Mouse (Mus musculus) myocyte (in vitro differentiated cells): ENCODE measurements around the gene Snx10. TPM values are rescaled to one million over a fixed set of nuclear protein-coding genes. Genes with fewer than 3 reads are reported as not detected.

Source experiments
- H3K27me3 ChIP-seq: one replicate; pipeline ENCODE4 v1.6.1; 2011; ENCODE audit not compliant: control insufficient read depth, insufficient read depth, insufficient read length
- H3K36me3 ChIP-seq: one replicate; pipeline ENCODE4 v1.6.1; 2011; ENCODE audit not compliant: control insufficient read depth, insufficient read depth
- H3K4me2 ChIP-seq: one replicate; pipeline ENCODE4 v1.6.1; 2011; ENCODE audit warnings: low read depth, control low read depth
- H3K4me3 ChIP-seq: one replicate; pipeline ENCODE4 v1.5.1; 2011; ENCODE audit warnings: mild to moderate bottlenecking, control low read depth, moderate library complexity
- H3K79me2 ChIP-seq: one replicate; pipeline ENCODE4 v1.6.1; 2011; ENCODE audit not compliant: control insufficient read depth, insufficient read depth
- H3ac ChIP-seq: one replicate; pipeline ENCODE4 v1.6.1; 2011; ENCODE audit not compliant: control insufficient read depth, insufficient read length
- CEBPB ChIP-seq: IDR thresholded peaks from 2 replicates; pipeline ENCODE4 v1.6.1; 2011; ENCODE audit warnings: mild to moderate bottlenecking, moderate library complexity; ENCODE audit not compliant: poor library complexity, insufficient read depth, severe bottlenecking
- E2F4 ChIP-seq: IDR thresholded peaks from one replicate; pipeline ENCODE4 v1.6.1; 2011; ENCODE audit warnings: mild to moderate bottlenecking, control low read depth, moderate library complexity; ENCODE audit not compliant: insufficient read depth
- MAX ChIP-seq: IDR thresholded peaks from one replicate; pipeline ENCODE4 v1.6.1; 2011; ENCODE audit warnings: low read depth, mild to moderate bottlenecking, control low read depth
- MYOD1 ChIP-seq, 3 experiments: IDR thresholded peaks; one replicate each; pipeline ENCODE4 v1.6.1; 2011; ENCODE audit warnings: control low read depth in 2 of 3, low read depth in 2 of 3, mild to moderate bottlenecking in 2 of 3, moderate library complexity in 1 of 3; ENCODE audit not compliant: insufficient read length in 2 of 3, control insufficient read depth in 1 of 3
- MYOG ChIP-seq, 3 experiments: IDR thresholded peaks; one replicate each; pipeline ENCODE4 v1.6.1; 2011; ENCODE audit warnings: control low read depth in 2 of 3, low read depth in 2 of 3, mild to moderate bottlenecking in 2 of 3; ENCODE audit not compliant: insufficient read length in 2 of 3, control insufficient read depth in 1 of 3, insufficient read depth in 1 of 3
- POLR2A ChIP-seq: IDR thresholded peaks from one replicate; pipeline ENCODE4 v1.6.1; 2011; ENCODE audit warnings: low read depth, mild to moderate bottlenecking, control low read depth, moderate library complexity; ENCODE audit not compliant: insufficient read length
- POLR2AphosphoS2 ChIP-seq: IDR thresholded peaks from one replicate; pipeline ENCODE4 v1.6.1; 2011; ENCODE audit warnings: low read depth, control low read depth; ENCODE audit not compliant: insufficient read length
- REST ChIP-seq: IDR thresholded peaks from one replicate; pipeline ENCODE4 v1.6.1; 2011; ENCODE audit warnings: mild to moderate bottlenecking, control low read depth, moderate library complexity; ENCODE audit not compliant: insufficient read depth, insufficient read length
- SRF ChIP-seq: IDR thresholded peaks from one replicate; pipeline ENCODE4 v1.6.1; 2011; ENCODE audit warnings: low read depth; ENCODE audit not compliant: control insufficient read depth, insufficient read length
- TCF12 ChIP-seq: IDR thresholded peaks from one replicate; pipeline ENCODE4 v1.6.1; 2011; ENCODE audit warnings: mild to moderate bottlenecking, control low read depth; ENCODE audit not compliant: poor library complexity, insufficient read depth, severe bottlenecking
- TCF3 ChIP-seq: IDR thresholded peaks from one replicate; pipeline ENCODE4 v1.6.1; 2011; ENCODE audit warnings: low read depth, control low read depth; ENCODE audit not compliant: insufficient read length
- USF1 ChIP-seq: IDR thresholded peaks from one replicate; pipeline ENCODE4 v1.6.1; 2011; ENCODE audit warnings: low read depth, mild to moderate bottlenecking, control low read depth, moderate library complexity
- polyA plus RNA-seq: library from polyadenylated mRNA; unstranded; fragments of >200 nt; fragmentation: generic; extraction: Trizol; gene quantifications from one replicate; pipeline ENCODE4 v1.2.1, GENCODE M21; 2012; ENCODE audit warnings: missing spikeins

The Snx10 gene
- polyA plus RNA-seq, 1 experiment: 3.3 TPM

DNA sequence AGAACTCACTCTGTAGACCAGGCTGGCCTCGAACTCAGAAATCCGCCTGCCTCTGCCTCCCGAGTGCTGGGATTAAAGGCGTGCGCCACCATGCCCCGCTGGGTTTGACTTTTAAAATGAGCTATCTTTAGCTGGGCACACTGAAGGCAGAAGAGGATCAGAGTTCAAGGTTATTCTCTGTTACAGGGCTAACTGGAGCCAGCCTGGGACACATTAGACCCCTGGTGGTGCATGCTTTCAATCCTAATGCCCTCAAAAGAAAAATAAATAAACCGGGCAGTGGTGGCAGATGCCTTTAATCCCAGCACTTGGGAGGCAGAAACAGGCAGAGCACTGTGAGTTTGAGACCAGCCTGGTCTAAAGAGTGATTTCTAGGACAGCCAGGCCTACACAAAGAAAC lies 8.8 kb upstream of the Snx10 start:
- H3K4me3 ChIP-seq: no peak overlapping the region
- TF ChIP-seq MYOD1 (IDR thresholded peaks at IDR 0.05; ENCODE audit: control insufficient read depth in 1 of 3, insufficient read length in 2 of 3, low read depth in 2 of 3): no peak
- TF ChIP-seq POLR2AphosphoS2: no peak
- TF ChIP-seq SRF: no peak
- no peak for TF ChIP-seq MAX
- no peak for TF ChIP-seq USF1
- TF ChIP-seq E2F4: no peak
- TF ChIP-seq TCF12: no peak
- no peak for TF ChIP-seq POLR2A
- TF ChIP-seq TCF3: no peak
- TF ChIP-seq MYOG (IDR thresholded peaks at IDR 0.05; ENCODE audit: control insufficient read depth in 1 of 3, insufficient read depth in 1 of 3, insufficient read length in 2 of 3, low read depth in 2 of 3): no peak
- no peak for TF ChIP-seq CEBPB
- no peak for TF ChIP-seq REST
- H3K79me2 ChIP-seq: no peaks in the 10 kb centered on the region
- H3K36me3 ChIP-seq: no peaks in the 10 kb centered on the region
- no peaks in the 10 kb centered on the region for H3K27me3 ChIP-seq
- no peak overlapping the region for H3K4me2 ChIP-seq
- H3ac ChIP-seq: no peak overlapping the region

DNA sequence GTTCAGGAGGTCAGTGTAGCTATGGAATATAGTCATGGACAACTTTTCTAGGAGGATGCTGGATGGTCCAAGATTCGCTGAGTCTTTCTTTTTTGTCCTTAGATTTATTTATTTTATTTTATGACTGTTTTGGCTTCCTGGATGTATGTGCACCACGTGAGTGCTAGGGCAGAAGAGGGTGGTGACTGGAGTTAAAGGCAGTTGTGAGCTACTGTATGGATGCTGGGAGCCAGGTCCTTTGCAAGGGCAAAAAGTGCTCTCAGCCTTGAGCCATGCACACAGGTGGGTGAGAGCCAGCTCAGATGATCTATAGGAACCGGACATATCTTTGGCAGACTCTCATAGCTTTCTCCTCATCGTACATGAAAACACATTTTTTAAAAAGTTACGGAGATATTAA lies 391 bp upstream of the Snx10 start:
- Histone ChIP-seq H3K4me3 (peak overlapping the region; percentile 34), H3ac (peak overlapping the region; percentile 45), H3K79me2 (no peaks in the 10 kb centered on the region), H3K4me2 (peak overlapping the region; percentile 74), H3K27me3 (no peaks in the 10 kb centered on the region), H3K36me3 (no peaks in the 10 kb centered on the region)
- TF ChIP-seq TCF12 (no peak), TCF3 (no peak), POLR2AphosphoS2 (no peak), MYOD1 (IDR thresholded peaks at IDR 0.05; ENCODE audit: control insufficient read depth in 1 of 3, insufficient read length in 2 of 3, low read depth in 2 of 3) (no peak), SRF (no peak), REST (no peak), MAX (no peak), USF1 (no peak), POLR2A (no peak), MYOG (IDR thresholded peaks at IDR 0.05; ENCODE audit: control insufficient read depth in 1 of 3, insufficient read depth in 1 of 3, insufficient read length in 2 of 3, low read depth in 2 of 3) (no peak), CEBPB (no peak), E2F4 (no peak)

DNA sequence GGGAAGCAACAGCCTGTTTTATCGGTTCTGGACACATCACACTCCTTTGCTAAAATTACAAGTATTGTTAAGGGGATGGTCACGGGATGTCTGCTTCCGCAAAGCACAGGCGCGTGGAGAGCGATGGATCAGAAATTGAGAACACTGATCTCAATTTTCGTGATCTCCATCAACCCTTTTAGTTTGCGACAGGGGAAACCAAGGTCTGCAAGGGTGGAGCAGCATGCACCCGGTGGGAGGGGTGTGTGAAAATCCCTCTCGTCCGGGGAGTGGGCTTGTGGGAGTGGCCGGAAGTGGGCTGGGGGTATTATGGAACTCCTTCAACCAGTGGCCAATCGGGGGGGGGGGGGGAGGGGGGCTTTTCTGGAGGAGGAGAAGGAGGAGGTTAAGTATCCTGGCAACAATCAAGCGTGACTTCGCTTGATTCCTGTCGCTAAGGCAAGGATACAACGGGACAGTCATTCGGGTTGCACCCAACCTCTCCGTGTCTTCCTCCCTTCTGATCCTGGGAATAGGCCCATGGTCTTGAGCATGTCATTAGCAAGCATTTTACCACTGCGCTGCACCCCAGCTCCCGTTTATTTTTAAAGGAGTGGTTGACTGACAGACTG lies 725 bp downstream of the Snx10 start:
- TF ChIP-seq MAX: no peak
- Histone ChIP-seq H3K79me2 (no peaks in the 10 kb centered on the region), H3K4me2 (peak overlapping the region; percentile 90), H3K36me3 (no peaks in the 10 kb centered on the region), H3ac (peak overlapping the region; percentile 45), H3K27me3 (no peaks in the 10 kb centered on the region), H3K4me3 (peak overlapping the region; percentile 34)

DNA sequence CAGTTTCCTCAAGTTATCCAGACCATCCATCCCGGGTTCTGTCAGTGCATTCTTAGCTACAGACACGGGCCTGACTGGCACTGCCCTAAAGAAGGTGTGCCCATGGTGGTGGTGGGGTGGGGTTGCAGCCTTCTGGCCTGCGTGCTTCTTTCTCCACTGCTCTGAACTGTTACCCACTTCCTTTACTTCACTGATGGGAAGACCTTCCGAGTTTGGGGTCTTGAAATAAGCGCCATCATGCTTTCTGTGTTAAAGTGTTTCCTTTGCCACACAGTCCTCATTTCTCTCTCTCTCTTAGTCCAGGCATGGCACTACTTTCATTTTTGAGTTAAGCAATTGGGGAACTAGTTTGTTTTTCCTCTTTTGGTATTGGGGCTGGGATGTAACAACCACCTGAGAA lies 1.3 kb downstream of the Snx10 start:
- Histone ChIP-seq H3K4me2 (peak overlapping the region; percentile 90), H3ac (no peak overlapping the region), H3K79me2 (no peaks in the 10 kb centered on the region), H3K27me3 (no peaks in the 10 kb centered on the region), H3K36me3 (no peaks in the 10 kb centered on the region), H3K4me3 (peak overlapping the region; percentile 34)
- TF ChIP-seq CEBPB (no peak), MYOD1 (IDR thresholded peaks at IDR 0.05; ENCODE audit: control insufficient read depth in 1 of 3, insufficient read length in 2 of 3, low read depth in 2 of 3) (no peak), MAX (no peak), MYOG (IDR thresholded peaks at IDR 0.05; ENCODE audit: control insufficient read depth in 1 of 3, insufficient read depth in 1 of 3, insufficient read length in 2 of 3, low read depth in 2 of 3) (no peak), TCF3 (no peak), POLR2AphosphoS2 (no peak), SRF (no peak), POLR2A (no peak), E2F4 (no peak), USF1 (no peak), REST (no peak), TCF12 (no peak)

DNA sequence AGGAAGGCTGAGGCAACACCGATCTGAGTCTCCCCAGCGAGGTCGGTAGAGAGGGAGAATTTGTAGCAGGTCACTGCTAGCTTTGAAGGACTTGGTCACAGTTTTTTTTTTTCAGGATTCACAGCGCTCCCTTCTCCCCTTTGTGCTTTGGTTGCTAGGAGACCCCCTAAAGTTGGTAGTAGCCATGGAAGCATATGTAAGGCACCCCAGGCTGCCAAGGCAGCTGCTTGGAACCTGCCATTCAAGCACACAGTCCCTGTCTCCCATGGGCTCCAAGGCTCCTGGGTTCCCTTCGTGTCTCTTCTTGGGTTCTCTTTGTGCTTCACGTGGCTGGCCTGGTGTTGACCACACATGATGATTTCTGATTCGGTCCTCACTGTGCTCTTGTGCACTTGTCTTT lies 5.8 kb downstream of the Snx10 start:
- Histone ChIP-seq H3K4me2 (no peak overlapping the region), H3ac (no peak overlapping the region), H3K36me3 (no peaks in the 10 kb centered on the region), H3K79me2 (no peaks in the 10 kb centered on the region), H3K27me3 (no peaks in the 10 kb centered on the region), H3K4me3 (no peak overlapping the region)
- TF ChIP-seq POLR2AphosphoS2 (no peak), TCF12 (no peak), TCF3 (no peak), REST (no peak), E2F4 (no peak)
